Mouse (Mus musculus): ENCODE data around the gene Med21. TPM values are rescaled to one million over a fixed set of nuclear protein-coding genes. Genes with fewer than 3 reads are reported as not detected.

The Med21 gene
- polyA plus RNA-seq, 1 experiment from 2014 or later = 117 TPM

- Histone ChIP-seq H3K4me2 (replicated peaks; ENCODE audit: low read depth, low read length) (no peak overlapping the region), H3K27me3 (replicated peaks; ENCODE audit: insufficient read depth, low read length) (no peaks in the 10 kb centered on the region), H3K4me3 (ENCODE audit: low read depth, low read length) (no peak overlapping the region), H3K36me3 (ENCODE audit: insufficient read depth, low read length) (peaks cover 10% of the 10 kb centered on the region), H3K9ac (replicated peaks; ENCODE audit: low read depth) (no peak overlapping the region), H3K4me1 (ENCODE audit: insufficient read depth, low read depth, low read length) (no peaks in the 10 kb centered on the region), H3K9me3 (ENCODE audit: low read length) (no peaks in the 10 kb centered on the region), H3K27ac (ENCODE audit: low read length) (no peak overlapping the region)
- DNase-seq (ENCODE audit: low spot score) (no peak), ATAC-seq (no peak)
- WGBS = 90% methylated on average over 5 of the region's 5 CpGs
- no peak for TF ChIP-seq EP300 (IDR thresholded peaks at IDR 0.05)
- no peak for TF ChIP-seq CTCF (IDR thresholded peaks at IDR 0.05)
Measured at GRCm38 (mm10) chr6:146613907-146614306, 28.4 kb upstream of the Med21 start.

GRCm38 (mm10) chr6:146614541-146614940 is 27.8 kb upstream of the Med21 start:
- no peaks in the 10 kb centered on the region for H3K9me3 ChIP-seq (ENCODE audit: low read length)
- DNase-seq (ENCODE audit: low spot score) (no peak), ATAC-seq (no peak)
- H3K36me3 ChIP-seq (ENCODE audit: insufficient read depth, low read length) = peaks cover 10% of the 10 kb centered on the region
- no peak overlapping the region for H3K27ac ChIP-seq (ENCODE audit: low read length)
- H3K4me2 ChIP-seq (replicated peaks; ENCODE audit: low read depth, low read length) = no peak overlapping the region
- no peaks in the 10 kb centered on the region for H3K4me1 ChIP-seq (ENCODE audit: insufficient read depth, low read depth, low read length)
- TF ChIP-seq CTCF (IDR thresholded peaks at IDR 0.05) = no peak
- no peak for TF ChIP-seq EP300 (IDR thresholded peaks at IDR 0.05)
- WGBS = 94% methylated on average over 5 of the region's 5 CpGs
- no peak overlapping the region for H3K9ac ChIP-seq (replicated peaks; ENCODE audit: low read depth)
- no peaks in the 10 kb centered on the region for H3K27me3 ChIP-seq (replicated peaks; ENCODE audit: insufficient read depth, low read length)
- no peak overlapping the region for H3K4me3 ChIP-seq (ENCODE audit: low read depth, low read length)

- Histone ChIP-seq H3K4me1 (ENCODE audit: insufficient read depth, low read depth, low read length) (no peaks in the 10 kb centered on the region), H3K9ac (replicated peaks; ENCODE audit: low read depth) (no peak overlapping the region), H3K27me3 (replicated peaks; ENCODE audit: insufficient read depth, low read length) (no peaks in the 10 kb centered on the region), H3K4me3 (ENCODE audit: low read depth, low read length) (no peak overlapping the region), H3K36me3 (ENCODE audit: insufficient read depth, low read length) (peaks cover 10% of the 10 kb centered on the region), H3K9me3 (ENCODE audit: low read length) (no peaks in the 10 kb centered on the region), H3K27ac (ENCODE audit: low read length) (no peak overlapping the region), H3K4me2 (replicated peaks; ENCODE audit: low read depth, low read length) (no peak overlapping the region)
- TF ChIP-seq EP300 (IDR thresholded peaks at IDR 0.05) (no peak), CTCF (IDR thresholded peaks at IDR 0.05) (no peak)
- 96% methylated on average over 8 of the region's 8 CpGs for WGBS
- ATAC-seq = no peak
- no peak for DNase-seq (ENCODE audit: low spot score)
Measured at GRCm38 (mm10) chr6:146615891-146616290, 26.5 kb upstream of the Med21 start.

- no peaks in the 10 kb centered on the region for H3K27me3 ChIP-seq (replicated peaks; ENCODE audit: insufficient read depth, low read length)
- no peak overlapping the region for H3K4me3 ChIP-seq (ENCODE audit: low read depth, low read length)
- TF ChIP-seq EP300 (IDR thresholded peaks at IDR 0.05) = no peak
- no peak for TF ChIP-seq CTCF (IDR thresholded peaks at IDR 0.05)
- DNase-seq (ENCODE audit: low spot score) = no peak
- no peak for ATAC-seq
- 82% methylated on average over 2 of the region's 2 CpGs for WGBS
- no peak overlapping the region for H3K9ac ChIP-seq (replicated peaks; ENCODE audit: low read depth)
- H3K4me2 ChIP-seq (replicated peaks; ENCODE audit: low read depth, low read length) = no peak overlapping the region
- H3K4me1 ChIP-seq (ENCODE audit: insufficient read depth, low read depth, low read length) = no peaks in the 10 kb centered on the region
- H3K9me3 ChIP-seq (ENCODE audit: low read length) = no peaks in the 10 kb centered on the region
- no peak overlapping the region for H3K27ac ChIP-seq (ENCODE audit: low read length)
- H3K36me3 ChIP-seq (ENCODE audit: insufficient read depth, low read length) = peaks cover 10% of the 10 kb centered on the region
Measured at GRCm38 (mm10) chr6:146616670-146617069, 25.7 kb upstream of the Med21 start.

GRCm38 (mm10) chr6:146628123-146628522 is 14.2 kb upstream of the Med21 start:
- no peak overlapping the region for H3K27ac ChIP-seq (ENCODE audit: low read length)
- 0 out of 2 replicates have a peak, but pooled peaks cover 1% of the 10 kb centered on the region for H3K4me1 ChIP-seq (ENCODE audit: insufficient read depth, low read depth, low read length)
- no peak overlapping the region for H3K9ac ChIP-seq (replicated peaks; ENCODE audit: low read depth)
- DNase-seq (ENCODE audit: low spot score) (no peak), ATAC-seq (no peak)
- no peak overlapping the region for H3K4me2 ChIP-seq (replicated peaks; ENCODE audit: low read depth, low read length)
- no peaks in the 10 kb centered on the region for H3K27me3 ChIP-seq (replicated peaks; ENCODE audit: insufficient read depth, low read length)
- no peak overlapping the region for H3K4me3 ChIP-seq (ENCODE audit: low read depth, low read length)
- TF ChIP-seq EP300 (IDR thresholded peaks at IDR 0.05) = no peak
- WGBS = 100% methylated on average over 1 of the region's 3 CpGs
- no peaks in the 10 kb centered on the region for H3K9me3 ChIP-seq (ENCODE audit: low read length)
- no peaks in the 10 kb centered on the region for H3K36me3 ChIP-seq (ENCODE audit: insufficient read depth, low read length)

GRCm38 (mm10) chr6:146629781-146630756 is 12.3 kb upstream of the Med21 start:
- Histone ChIP-seq H3K4me2 (replicated peaks; ENCODE audit: low read depth, low read length) (no peak overlapping the region), H3K4me1 (ENCODE audit: insufficient read depth, low read depth, low read length) (0 out of 2 replicates have a peak, but pooled peaks cover 3% of the 10 kb centered on the region)
- 74% methylated on average over 9 of the region's 9 CpGs for WGBS

More at GRCm38 (mm10) chr6:146629781-146630756, 12.3 kb upstream of the Med21 start:
- Histone ChIP-seq H3K27me3 (replicated peaks; ENCODE audit: insufficient read depth, low read length) (no peaks in the 10 kb centered on the region), H3K27ac (ENCODE audit: low read length) (no peak overlapping the region), H3K4me3 (ENCODE audit: low read depth, low read length) (no peak overlapping the region), H3K36me3 (ENCODE audit: insufficient read depth, low read length) (no peaks in the 10 kb centered on the region), H3K9me3 (ENCODE audit: low read length) (no peaks in the 10 kb centered on the region), H3K9ac (replicated peaks; ENCODE audit: low read depth) (no peak overlapping the region)
- DNase-seq (ENCODE audit: low spot score) (no peak), ATAC-seq (no peak)
- TF ChIP-seq CTCF (IDR thresholded peaks at IDR 0.05) (no peak), EP300 (IDR thresholded peaks at IDR 0.05) (no peak)

Data from lung, postnatal 0 days (tissue).